Mouse (Mus musculus) effector memory CD4-positive, alpha-beta T cell, adult 5 months (primary cell): ENCODE results near the gene Olfr559. TPM values are rescaled to one million over a fixed set of nuclear protein-coding genes. Genes with fewer than 3 reads are reported as not detected.

Source experiments
- polyA plus RNA-seq: library from polyadenylated mRNA; unstranded; fragments of 100-300 nt; shearing (Covaris generic); gene quantifications from one replicate; pipeline ENCODE4 v1.2.1, GENCODE M21; 2017

Olfr559 gene
- not detected for polyA plus RNA-seq

GRCm38 (mm10) chr7:102727391-102727790, at the start of gene Olfr559:
Olfr559 (minus strand) TSS chr7:102727491.

GRCm38 (mm10) chr7:102770921-102771320, 43.6 kb upstream of the Olfr559 start, which contains the start of gene Olfr561:
Olfr561 (plus strand) TSS chr7:102771221.

GRCm38 (mm10) chr7:102759266-102759665, 32.0 kb upstream of the Olfr559 start, which contains the start of the genes Olfr560 and Olfr78:
Olfr560 (minus strand) TSS chr7:102759366.
Olfr78 (minus strand) TSS chr7:102759471.

GRCm38 (mm10) chr7:102718970-102719369, 8.3 kb downstream of the Olfr559 start, which contains the start of gene Olfr33:
Olfr33 (minus strand) TSS chr7:102719070.

GRCm38 (mm10) chr7:102701915-102702314, 25.4 kb downstream of the Olfr559 start, which contains the start of gene Olfr558:
Olfr558 (plus strand) TSS chr7:102702215.

GRCm38 (mm10) chr7:102695358-102696125, 31.7 kb downstream of the Olfr559 start, which contains the start of gene Olfr557:
Olfr557 (plus strand) TSS chr7:102695910.

GRCm38 (mm10) chr7:102686944-102687501, 40.3 kb downstream of the Olfr559 start, which contains the start of gene Trim68:
Trim68 (minus strand) TSS chr7:102687327.

Other genes starting within 250 kb of the Olfr559 start
- gene Olfr543, start 245.8 kb downstream of the Olfr559 start, polyA plus RNA-seq, result not detected
- gene Olfr544, start 239.2 kb downstream of the Olfr559 start, polyA plus RNA-seq, result 0.15 TPM
- not detected for gene Olfr545, start 227.9 kb downstream of the Olfr559 start, polyA plus RNA-seq
- not detected for gene Olfr547, start 192.7 kb downstream of the Olfr559 start, polyA plus RNA-seq
- gene Olfr548-ps1, start 186.6 kb downstream of the Olfr559 start, polyA plus RNA-seq, result not detected
- gene Olfr549, start 177.6 kb downstream of the Olfr559 start, polyA plus RNA-seq, result not detected
- 20.7 TPM for gene Trim21, start 162.0 kb downstream of the Olfr559 start, polyA plus RNA-seq
- not detected for gene Olfr550, start 156.0 kb downstream of the Olfr559 start, polyA plus RNA-seq
- gene Olfr551, start 135.6 kb downstream of the Olfr559 start, polyA plus RNA-seq, result 0.06 TPM
- gene Olfr552, start 129.7 kb downstream of the Olfr559 start, polyA plus RNA-seq, result not detected
- gene Olfr553, start 109.3 kb downstream of the Olfr559 start, polyA plus RNA-seq, result not detected
- 0.52 TPM for gene Olfr554, start 89.1 kb downstream of the Olfr559 start, polyA plus RNA-seq
- gene Olfr555, start 68.7 kb downstream of the Olfr559 start, polyA plus RNA-seq, result not detected
- not detected for gene Olfr556, start 62.6 kb downstream of the Olfr559 start, polyA plus RNA-seq
- 7.1 TPM for gene Trim68, start 40.2 kb downstream of the Olfr559 start, polyA plus RNA-seq
- not detected for gene Olfr557, start 31.6 kb downstream of the Olfr559 start, polyA plus RNA-seq
- gene Olfr558, start 25.3 kb downstream of the Olfr559 start, polyA plus RNA-seq, result not detected
- gene Olfr33, start 8.4 kb downstream of the Olfr559 start, polyA plus RNA-seq, result not detected
- gene Olfr560, start 31.9 kb upstream of the Olfr559 start, polyA plus RNA-seq, result not detected
- gene Olfr78, start 32.0 kb upstream of the Olfr559 start, polyA plus RNA-seq, result not detected
- not detected for gene Olfr561, start 43.7 kb upstream of the Olfr559 start, polyA plus RNA-seq
- not detected for gene Olfr564, start 76.0 kb upstream of the Olfr559 start, polyA plus RNA-seq
- gene Olfr566, start 131.3 kb upstream of the Olfr559 start, polyA plus RNA-seq, result not detected
- gene Olfr568, start 149.6 kb upstream of the Olfr559 start, polyA plus RNA-seq, result not detected
- not detected for gene Olfr569, start 163.4 kb upstream of the Olfr559 start, polyA plus RNA-seq
- gene Olfr570, start 167.1 kb upstream of the Olfr559 start, polyA plus RNA-seq, result not detected
- not detected for gene Olfr571, start 190.0 kb upstream of the Olfr559 start, polyA plus RNA-seq
- gene Olfr572, start 196.9 kb upstream of the Olfr559 start, polyA plus RNA-seq, result not detected
- gene Olfr573-ps1, start 215.1 kb upstream of the Olfr559 start, polyA plus RNA-seq, result not detected
- gene Olfr574, start 221.0 kb upstream of the Olfr559 start, polyA plus RNA-seq, result not detected
- gene Olfr575, start 231.3 kb upstream of the Olfr559 start, polyA plus RNA-seq, result not detected
- gene Olfr576, start 235.2 kb upstream of the Olfr559 start, polyA plus RNA-seq, result not detected
- gene Olfr577, start 248.5 kb upstream of the Olfr559 start, polyA plus RNA-seq, result not detected